Mouse (Mus musculus) myocyte (in vitro differentiated cells): ENCODE results near the gene Mon2. TPM values are rescaled to one million over a fixed set of nuclear protein-coding genes. Genes with fewer than 3 reads are reported as not detected.

ENCODE experiments used
- H3K27me3 ChIP-seq: one replicate; pipeline ENCODE4 v1.6.1; 2011; ENCODE audit not compliant: control insufficient read depth, insufficient read depth, insufficient read length
- H3K36me3 ChIP-seq: one replicate; pipeline ENCODE4 v1.6.1; 2011; ENCODE audit not compliant: control insufficient read depth, insufficient read depth
- H3K4me2 ChIP-seq: one replicate; pipeline ENCODE4 v1.6.1; 2011; ENCODE audit warnings: low read depth, control low read depth
- H3K4me3 ChIP-seq: one replicate; pipeline ENCODE4 v1.5.1; 2011; ENCODE audit warnings: mild to moderate bottlenecking, control low read depth, moderate library complexity
- H3K79me2 ChIP-seq: one replicate; pipeline ENCODE4 v1.6.1; 2011; ENCODE audit not compliant: control insufficient read depth, insufficient read depth
- H3ac ChIP-seq: one replicate; pipeline ENCODE4 v1.6.1; 2011; ENCODE audit not compliant: control insufficient read depth, insufficient read length
- CEBPB ChIP-seq: IDR thresholded peaks from 2 replicates; pipeline ENCODE4 v1.6.1; 2011; ENCODE audit warnings: mild to moderate bottlenecking, moderate library complexity; ENCODE audit not compliant: poor library complexity, insufficient read depth, severe bottlenecking
- E2F4 ChIP-seq: IDR thresholded peaks from one replicate; pipeline ENCODE4 v1.6.1; 2011; ENCODE audit warnings: mild to moderate bottlenecking, control low read depth, moderate library complexity; ENCODE audit not compliant: insufficient read depth
- MAX ChIP-seq: IDR thresholded peaks from one replicate; pipeline ENCODE4 v1.6.1; 2011; ENCODE audit warnings: low read depth, mild to moderate bottlenecking, control low read depth
- MYOD1 ChIP-seq, 3 experiments: IDR thresholded peaks; one replicate each; pipeline ENCODE4 v1.6.1; 2011; ENCODE audit warnings: control low read depth in 2 of 3, low read depth in 2 of 3, mild to moderate bottlenecking in 2 of 3, moderate library complexity in 1 of 3; ENCODE audit not compliant: insufficient read length in 2 of 3, control insufficient read depth in 1 of 3
- MYOG ChIP-seq, 3 experiments: IDR thresholded peaks; one replicate each; pipeline ENCODE4 v1.6.1; 2011; ENCODE audit warnings: control low read depth in 2 of 3, low read depth in 2 of 3, mild to moderate bottlenecking in 2 of 3; ENCODE audit not compliant: insufficient read length in 2 of 3, control insufficient read depth in 1 of 3, insufficient read depth in 1 of 3
- POLR2A ChIP-seq: IDR thresholded peaks from one replicate; pipeline ENCODE4 v1.6.1; 2011; ENCODE audit warnings: low read depth, mild to moderate bottlenecking, control low read depth, moderate library complexity; ENCODE audit not compliant: insufficient read length
- POLR2AphosphoS2 ChIP-seq: IDR thresholded peaks from one replicate; pipeline ENCODE4 v1.6.1; 2011; ENCODE audit warnings: low read depth, control low read depth; ENCODE audit not compliant: insufficient read length
- REST ChIP-seq: IDR thresholded peaks from one replicate; pipeline ENCODE4 v1.6.1; 2011; ENCODE audit warnings: mild to moderate bottlenecking, control low read depth, moderate library complexity; ENCODE audit not compliant: insufficient read depth, insufficient read length
- SRF ChIP-seq: IDR thresholded peaks from one replicate; pipeline ENCODE4 v1.6.1; 2011; ENCODE audit warnings: low read depth; ENCODE audit not compliant: control insufficient read depth, insufficient read length
- TCF12 ChIP-seq: IDR thresholded peaks from one replicate; pipeline ENCODE4 v1.6.1; 2011; ENCODE audit warnings: mild to moderate bottlenecking, control low read depth; ENCODE audit not compliant: poor library complexity, insufficient read depth, severe bottlenecking
- TCF3 ChIP-seq: IDR thresholded peaks from one replicate; pipeline ENCODE4 v1.6.1; 2011; ENCODE audit warnings: low read depth, control low read depth; ENCODE audit not compliant: insufficient read length
- USF1 ChIP-seq: IDR thresholded peaks from one replicate; pipeline ENCODE4 v1.6.1; 2011; ENCODE audit warnings: low read depth, mild to moderate bottlenecking, control low read depth, moderate library complexity
- polyA plus RNA-seq: library from polyadenylated mRNA; unstranded; fragments of >200 nt; fragmentation: generic; extraction: Trizol; gene quantifications from one replicate; pipeline ENCODE4 v1.2.1, GENCODE M21; 2012; ENCODE audit warnings: missing spikeins

Mon2 gene
- polyA plus RNA-seq, 1 experiment = 31.0 TPM

DNA sequence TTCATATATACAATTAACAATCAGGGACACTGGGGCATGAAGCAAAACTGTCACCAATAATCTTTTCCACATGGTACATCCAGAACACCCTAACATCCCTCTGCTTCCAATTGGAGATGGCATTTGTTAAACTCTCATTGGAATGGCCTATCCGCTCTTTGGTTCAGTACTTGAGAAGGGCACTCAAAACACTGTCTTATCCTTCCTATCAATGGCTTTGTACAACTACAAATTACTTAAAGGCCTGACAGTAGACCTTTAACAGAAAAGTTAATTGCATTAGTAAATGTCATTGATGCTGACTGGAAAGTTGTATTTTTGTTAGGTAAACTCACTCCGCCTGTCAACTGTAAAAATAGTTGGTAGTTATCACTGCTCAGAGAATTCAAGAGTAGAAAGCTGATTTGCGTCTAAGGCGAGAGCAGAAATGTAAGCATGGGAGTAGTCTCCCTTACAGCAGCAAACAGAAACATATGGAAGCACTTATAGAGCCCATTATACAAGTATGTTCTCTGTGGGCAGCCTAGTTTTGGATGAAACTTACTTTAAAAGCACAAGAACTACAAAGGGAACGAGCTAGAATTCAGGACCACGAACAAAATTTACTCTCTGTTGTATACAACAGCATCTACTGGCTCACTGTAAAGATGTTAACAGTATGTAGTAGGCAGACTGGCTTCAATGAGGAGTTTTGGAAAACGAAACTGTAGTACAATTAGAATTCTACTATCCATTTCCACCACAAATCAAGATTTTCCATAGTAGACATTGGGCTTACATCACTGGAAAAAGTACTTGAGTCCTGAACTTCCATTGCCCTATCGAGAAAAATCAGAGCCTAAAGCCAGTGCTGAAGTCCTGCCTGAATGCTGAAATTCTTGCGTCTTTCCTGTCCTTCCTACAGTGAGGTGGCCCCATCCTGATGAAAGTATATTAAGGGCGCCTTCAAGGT lies 92.5 kb downstream of the Mon2 start:
- Histone ChIP-seq H3K79me2 (peaks cover 36% of the 10 kb centered on the region), H3K27me3 (no peaks in the 10 kb centered on the region)

GRCm38 (mm10) chr10:122982909-122983578 lies 93.3 kb downstream of the Mon2 start:
- H3K4me3 ChIP-seq = peak overlapping the region; percentile 66
- H3ac ChIP-seq = no peak overlapping the region
- peak overlapping the region; percentile 87 for H3K4me2 ChIP-seq
- H3K36me3 ChIP-seq = peaks cover 6% of the 10 kb centered on the region
- peaks cover 36% of the 10 kb centered on the region for H3K79me2 ChIP-seq
- TF ChIP-seq SRF (peak; percentile 12), TCF12 (no peak), REST (no peak), POLR2AphosphoS2 (peak; percentile 78), MYOD1 (IDR thresholded peaks at IDR 0.05; ENCODE audit: control insufficient read depth in 1 of 3, insufficient read length in 2 of 3, low read depth in 2 of 3) (peak in 1 of 3 experiments; percentile 3)
- H3K27me3 ChIP-seq = no peaks in the 10 kb centered on the region

More for the DNA sequence above, 92.5 kb downstream of the Mon2 start:
- H3K36me3 ChIP-seq = peaks cover 6% of the 10 kb centered on the region
- TF ChIP-seq TCF3 = no peak
- no peak for TF ChIP-seq MAX
- TF ChIP-seq CEBPB = no peak
- no peak for TF ChIP-seq MYOG (IDR thresholded peaks at IDR 0.05; ENCODE audit: control insufficient read depth in 1 of 3, insufficient read depth in 1 of 3, insufficient read length in 2 of 3, low read depth in 2 of 3)
- TF ChIP-seq TCF12 = no peak
- TF ChIP-seq REST = no peak
- TF ChIP-seq POLR2A = no peak
- TF ChIP-seq MYOD1 (IDR thresholded peaks at IDR 0.05; ENCODE audit: control insufficient read depth in 1 of 3, insufficient read length in 2 of 3, low read depth in 2 of 3) = no peak
- H3K4me2 ChIP-seq = peak overlapping the region; percentile 87
- peak overlapping the region; percentile 66 for H3K4me3 ChIP-seq
- no peak overlapping the region for H3ac ChIP-seq

GRCm38 (mm10) chr10:122980123-122980522 lies 96.2 kb downstream of the Mon2 start:
- Histone ChIP-seq H3K27me3 (no peaks in the 10 kb centered on the region), H3K4me3 (no peak overlapping the region), H3K4me2 (no peak overlapping the region), H3K36me3 (peaks cover 6% of the 10 kb centered on the region), H3ac (no peak overlapping the region), H3K79me2 (peaks cover 35% of the 10 kb centered on the region)
- no peak for TF ChIP-seq MAX
- peak; percentile 64 for TF ChIP-seq POLR2AphosphoS2

- Histone ChIP-seq H3ac (no peak overlapping the region), H3K4me2 (no peak overlapping the region), H3K36me3 (peaks cover 6% of the 10 kb centered on the region), H3K27me3 (no peaks in the 10 kb centered on the region), H3K79me2 (peaks cover 27% of the 10 kb centered on the region), H3K4me3 (no peak overlapping the region)
- TF ChIP-seq E2F4 (no peak), POLR2A (no peak)
Measured at GRCm38 (mm10) chr10:122979356-122979755, 96.9 kb downstream of the Mon2 start.

DNA sequence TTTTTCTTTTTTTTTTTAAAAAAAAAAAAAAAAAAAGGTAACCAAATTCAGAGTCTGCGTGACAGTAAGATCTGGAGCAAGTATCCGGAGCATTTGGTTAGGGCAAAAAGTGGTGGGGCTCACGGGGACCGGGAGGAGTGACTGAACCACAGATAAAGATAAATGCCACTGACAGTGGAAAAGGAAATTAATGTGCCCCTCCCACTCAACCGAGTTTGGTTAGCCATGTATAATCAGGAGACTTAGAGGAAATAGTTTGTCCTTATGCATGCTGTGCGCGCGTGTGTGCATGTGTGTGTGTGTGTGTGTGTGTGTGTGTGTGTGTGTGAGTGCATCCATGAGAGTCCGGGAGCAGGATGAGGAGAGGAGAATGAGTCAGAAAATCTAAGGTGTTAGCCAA lies 100.3 kb downstream of the Mon2 start:
- Histone ChIP-seq H3K4me3 (no peak overlapping the region), H3ac (no peak overlapping the region), H3K79me2 (no peaks in the 10 kb centered on the region), H3K36me3 (no peaks in the 10 kb centered on the region), H3K4me2 (no peak overlapping the region), H3K27me3 (no peaks in the 10 kb centered on the region)
- TF ChIP-seq CEBPB = no peak
- TF ChIP-seq POLR2A = no peak
- TF ChIP-seq E2F4 = no peak
- no peak for TF ChIP-seq TCF12
- no peak for TF ChIP-seq USF1
- TF ChIP-seq MYOD1 (IDR thresholded peaks at IDR 0.05; ENCODE audit: control insufficient read depth in 1 of 3, insufficient read length in 2 of 3, low read depth in 2 of 3) = no peak
- no peak for TF ChIP-seq SRF
- TF ChIP-seq REST = no peak
